13 mouse cellular contexts compared by ENCODE assay signal in genomic region chr4:154177257-154177656, GRCm38 (mm10). TPM values are rescaled to one million over a fixed set of nuclear protein-coding genes. Genes with fewer than 3 reads are reported as not detected.
A peak's percentile ranks its signal among the peaks of the same experiment; 100 is the strongest.
DNase-seq lines count a peak whose midpoint lies in the region; ATAC-seq and TF ChIP-seq lines count a peak whose summit lies in the region.
"Had no signal": no experiment of that assay in that cellular context is flagged by ENCODE, and none has a peak within 500 bp of the region (broad histone marks: within the 10 kb centered on the region; RNA-seq: fewer than 3 reads in every experiment).

No protein-coding gene starts in this region.

- H3K27me3 ChIP-seq in forebrain, embryonic 10.5 days (ENCODE audit: poor library complexity, severe bottlenecking): peaks cover 18% of the 10 kb centered on the region
- H3K27me3 ChIP-seq in forebrain, embryonic 13.5 days: peaks cover 9% of the 10 kb centered on the region
- peaks cover 11% of the 10 kb centered on the region for H3K27me3 ChIP-seq in lung, embryonic 14.5 days (ENCODE audit: insufficient read depth, low read length)
- 0 out of 2 replicates have a peak, but pooled peaks cover under 1% of the 10 kb centered on the region for H3K27me3 ChIP-seq in forebrain, embryonic 15.5 days

- H3K4me2 ChIP-seq in forebrain, embryonic 13.5 days: no peak overlapping the region
- H3K4me2 ChIP-seq in lung, embryonic 14.5 days: no peak overlapping the region
- H3K4me2 ChIP-seq in forebrain, embryonic 15.5 days (replicated peaks): no peak overlapping the region

- H3K9ac ChIP-seq in forebrain, embryonic 13.5 days: no peak overlapping the region
- no peak overlapping the region for H3K9ac ChIP-seq in lung, embryonic 14.5 days
- no peak overlapping the region for H3K9ac ChIP-seq in forebrain, embryonic 15.5 days (replicated peaks)

- no peak for ATAC-seq in forebrain, embryonic 13.5 days
- ATAC-seq in lung, embryonic 14.5 days (ENCODE audit: insufficient read depth): peak; percentile 38; the same call in 1 of the 2 replicates
- no peak for ATAC-seq in forebrain, embryonic 15.5 days (replicated peaks)

- intact Hi-C loops in left cerebral cortex, adult 2 months (cut with DNase I): no loop called here

- DNase-seq in forebrain, embryonic 10.5 days (ENCODE audit: extremely low spot score, low spot score): no peak
- peak; percentile 22 for DNase-seq in urinary bladder, postnatal 25 days (ENCODE audit: low spot score)
- DNase-seq in urinary bladder, adult 2 months (ENCODE audit: low spot score): no peak
- DNase-seq in lung, embryonic 14.5 days: peak; percentile 39
- no peak for DNase-seq in left cerebral cortex, adult 2 months (ENCODE audit: extremely low spot score in 1 of 2, low spot score in 2 of 2)
- no peak for DNase-seq in T-cell, adult 2 months (ENCODE audit: low spot score)
- DNase-seq: cerebellum, postnatal 10 days; thymus, postnatal 36 days had no signal

- H3K36me3 ChIP-seq in forebrain, embryonic 10.5 days (replicated peaks): peaks cover 36% of the 10 kb centered on the region
- H3K36me3 ChIP-seq in forebrain, embryonic 13.5 days (ENCODE audit: poor library complexity, severe bottlenecking): no peaks in the 10 kb centered on the region
- H3K36me3 ChIP-seq in lung, embryonic 14.5 days (ENCODE audit: insufficient read depth): no peaks in the 10 kb centered on the region
- H3K36me3 ChIP-seq in forebrain, embryonic 15.5 days: no peaks in the 10 kb centered on the region

- 64% methylated on average over 8 of the region's 8 CpGs for WGBS in forebrain, embryonic 10.5 days
- 72% methylated on average over 8 of the region's 8 CpGs for WGBS in forebrain, embryonic 13.5 days
- WGBS in lung, embryonic 14.5 days: 47% methylated on average over 8 of the region's 8 CpGs
- 79% methylated on average over 8 of the region's 8 CpGs for WGBS in forebrain, embryonic 15.5 days

- TF ChIP-seq CTCF in lung, embryonic 14.5 days (IDR thresholded peaks at IDR 0.05; ENCODE audit: low read depth): no peak
- no peak for TF ChIP-seq CTCF in left cerebral cortex, adult 2 months (IDR thresholded peaks at IDR 0.05)

- H3K9me3 ChIP-seq in forebrain, embryonic 10.5 days: no peaks in the 10 kb centered on the region
- no peaks in the 10 kb centered on the region for H3K9me3 ChIP-seq in forebrain, embryonic 13.5 days (replicated peaks)
- no peaks in the 10 kb centered on the region for H3K9me3 ChIP-seq in lung, embryonic 14.5 days (ENCODE audit: low read depth, low read length)
- H3K9me3 ChIP-seq in forebrain, embryonic 15.5 days: no peaks in the 10 kb centered on the region
- H3K9me3 ChIP-seq: hindbrain, embryonic 10.5 days had no signal

- peaks cover 65% of the 10 kb centered on the region for H3K4me1 ChIP-seq in forebrain, embryonic 10.5 days
- H3K4me1 ChIP-seq in forebrain, embryonic 13.5 days: peaks cover 5% of the 10 kb centered on the region; the same call in 1 of the 2 replicates
- H3K4me1 ChIP-seq in lung, embryonic 14.5 days (ENCODE audit: insufficient read depth): no peaks in the 10 kb centered on the region
- no peaks in the 10 kb centered on the region for H3K4me1 ChIP-seq in forebrain, embryonic 15.5 days

- no peak overlapping the region for H3K4me3 ChIP-seq in forebrain, embryonic 10.5 days
- H3K4me3 ChIP-seq in forebrain, embryonic 13.5 days: no peak overlapping the region
- no peak overlapping the region for H3K4me3 ChIP-seq in lung, embryonic 14.5 days (ENCODE audit: low read depth, low read length)
- H3K4me3 ChIP-seq in forebrain, embryonic 15.5 days: no peak overlapping the region
- no peak overlapping the region for H3K4me3 ChIP-seq in left cerebral cortex, adult 2 months
- H3K4me3 ChIP-seq: hindbrain, embryonic 10.5 days had no signal

- H3K27ac ChIP-seq in forebrain, embryonic 10.5 days: peak overlapping the region; percentile 35; the same call in 1 of the 2 replicates
- no peak overlapping the region for H3K27ac ChIP-seq in forebrain, embryonic 13.5 days
- H3K27ac ChIP-seq in lung, embryonic 14.5 days (ENCODE audit: low read depth): no peak overlapping the region
- H3K27ac ChIP-seq in forebrain, embryonic 15.5 days (replicated peaks): no peak overlapping the region
- H3K27ac ChIP-seq in left cerebral cortex, adult 2 months: no peak overlapping the region
- H3K27ac ChIP-seq: kidney, postnatal 0 days had no signal

RNA-seq across cellular contexts. Expression of gene Megf6, which starts 6.7 kb away (rescaled TPM):
- polyA plus RNA-seq in forebrain, embryonic 10.5 days (2016; fragmentation: Nextera tagmentation; extraction: Ambion mirVana): 26.4 and 28.0 TPM in 2 replicates
- 5.8 and 8.1 TPM in 2 replicates for polyA plus RNA-seq in forebrain, embryonic 13.5 days (2015; fragmentation: Nextera tagmentation; extraction: Ambion mirVana)
- polyA plus RNA-seq in urinary bladder, adult 2 months (2012; rRNA removed): 7.6 and 11.1 TPM in 2 replicates
- polyA plus RNA-seq in lung, embryonic 14.5 days (2014; fragmentation: Nextera tagmentation; extraction: Ambion mirVana): 14.8 and 18.0 TPM in 2 replicates
- polyA plus RNA-seq in forebrain, embryonic 15.5 days (2015; fragmentation: Nextera tagmentation; extraction: Ambion mirVana): 6.4 TPM in 2 replicates
- 1 to 10 TPM; 4.3 to 5.5 TPM for total RNA-seq in left cerebral cortex, adult 2 months (2021)
- total RNA-seq: neutrophil, adult 5-6 weeks had no signal

RNA-seq across cellular contexts. Expression of gene Tprgl, which starts 16.8 kb away (rescaled TPM):
- polyA plus RNA-seq in forebrain, embryonic 10.5 days (2016; fragmentation: Nextera tagmentation; extraction: Ambion mirVana): 104 and 106 TPM in 2 replicates
- 130 and 134 TPM in 2 replicates for polyA plus RNA-seq in forebrain, embryonic 13.5 days (2015; fragmentation: Nextera tagmentation; extraction: Ambion mirVana)
- 164 and 166 TPM in 2 replicates for polyA plus RNA-seq in urinary bladder, adult 2 months (2012; rRNA removed)
- 142 and 151 TPM in 2 replicates for polyA plus RNA-seq in lung, embryonic 14.5 days (2014; fragmentation: Nextera tagmentation; extraction: Ambion mirVana)
- 164 and 171 TPM in 2 replicates for polyA plus RNA-seq in forebrain, embryonic 15.5 days (2015; fragmentation: Nextera tagmentation; extraction: Ambion mirVana)
- 100 to 1,000 TPM; 162 to 168 TPM for total RNA-seq in left cerebral cortex, adult 2 months (2021)

RNA-seq across cellular contexts. Expression of gene Wrap73, which starts 35.1 kb away (rescaled TPM):
- polyA plus RNA-seq in forebrain, embryonic 10.5 days (2016; fragmentation: Nextera tagmentation; extraction: Ambion mirVana): 47.5 and 50.3 TPM in 2 replicates
- polyA plus RNA-seq in forebrain, embryonic 13.5 days (2015; fragmentation: Nextera tagmentation; extraction: Ambion mirVana): 59.2 and 61.4 TPM in 2 replicates
- polyA plus RNA-seq in urinary bladder, adult 2 months (2012; rRNA removed): 12.1 and 13.2 TPM in 2 replicates
- polyA plus RNA-seq in lung, embryonic 14.5 days (2014; fragmentation: Nextera tagmentation; extraction: Ambion mirVana): 36.2 and 38.0 TPM in 2 replicates
- polyA plus RNA-seq in forebrain, embryonic 15.5 days (2015; fragmentation: Nextera tagmentation; extraction: Ambion mirVana): 58.3 and 62.1 TPM in 2 replicates
- 10 to 100 TPM; 29.4 to 35.2 TPM for total RNA-seq in left cerebral cortex, adult 2 months (2021)

RNA-seq across cellular contexts. Expression of gene Trp73, which starts 37.2 kb away (rescaled TPM):
- 1.9 and 4.5 TPM in 2 replicates for polyA plus RNA-seq in forebrain, embryonic 10.5 days (2016; fragmentation: Nextera tagmentation; extraction: Ambion mirVana)
- 5.2 and 5.9 TPM in 2 replicates for polyA plus RNA-seq in forebrain, embryonic 13.5 days (2015; fragmentation: Nextera tagmentation; extraction: Ambion mirVana)
- polyA plus RNA-seq in urinary bladder, adult 2 months (2012; rRNA removed): 0.03 TPM in 1 of 2 replicates, not detected in the other
- polyA plus RNA-seq in lung, embryonic 14.5 days (2014; fragmentation: Nextera tagmentation; extraction: Ambion mirVana): 0.17 and 0.84 TPM in 2 replicates
- polyA plus RNA-seq in forebrain, embryonic 15.5 days (2015; fragmentation: Nextera tagmentation; extraction: Ambion mirVana): 5.6 and 5.9 TPM in 2 replicates
- 1 to 10 TPM in 1 of 2 experiments, under 1 TPM in 1; 0.41 to 1.1 TPM for total RNA-seq in left cerebral cortex, adult 2 months (2021)
- total RNA-seq: neutrophil, adult 5-6 weeks had no signal

Comparison
In these comparisons a context has a peak if more than half of its experiments do, and no peak if none do; other contexts are left out.
1. DNase-seq: peak in urinary bladder, postnatal 25 days (single experiment) and lung, embryonic 14.5 days (single experiment); none in forebrain, embryonic 10.5 days (single experiment), urinary bladder, adult 2 months (single experiment), left cerebral cortex, adult 2 months (0 of 2) and T-cell, adult 2 months (single experiment).